Mouse (Mus musculus) cerebellum, adult 2 months (tissue): ENCODE measurements around the gene Lmbr1.

ENCODE experiments used
- CTCF ChIP-seq: fragments of 200-500 bp; IDR thresholded peaks from 2 replicates; pipeline ENCODE4 v1.5.1; 2011; ENCODE audit warnings: low read depth, mild to moderate bottlenecking, control low read depth, low read length, moderate library complexity, borderline replicate concordance; ENCODE audit not compliant: insufficient read depth
- POLR2A ChIP-seq: fragments of 200-500 bp; IDR thresholded peaks from 2 replicates; pipeline ENCODE4 v1.6.1; 2011; ENCODE audit warnings: low read length, control low read depth, borderline replicate concordance; ENCODE audit not compliant: insufficient read depth

- TF ChIP-seq CTCF (no peak), POLR2A (no peak)
Observed at GRCm38 (mm10) chr5:29205690-29206089, 172.5 kb downstream of the Lmbr1 start.
